Mouse (Mus musculus) kidney, adult 2 months (tissue): ENCODE data around the gene Stk38. TPM values are rescaled to one million over a fixed set of nuclear protein-coding genes. Genes with fewer than 3 reads are reported as not detected.

Experiments
- DNase-seq: peaks from one replicate; pipeline ENCODE4 v3.0.0; 2021
- H3K27ac ChIP-seq: fragments of 200-500 bp; 2 replicates; pipeline ENCODE4 v1.5.1; 2012; ENCODE audit warnings: low read depth, low read length, control low read depth, inconsistent platforms; ENCODE audit not compliant: insufficient read depth
- H3K27me3 ChIP-seq: fragments of 200-500 bp; replicated peaks from 2 replicates; pipeline ENCODE4 v1.6.1; 2012; ENCODE audit warnings: mild to moderate bottlenecking, moderate library complexity, low read length, inconsistent platforms; ENCODE audit not compliant: control insufficient read depth, insufficient read depth
- H3K36me3 ChIP-seq: fragments of 200-500 bp; 2 replicates; pipeline ENCODE4 v1.6.1; 2012; ENCODE audit warnings: mild to moderate bottlenecking, moderate library complexity, low read length, inconsistent platforms; ENCODE audit not compliant: control insufficient read depth, insufficient read depth
- H3K4me1 ChIP-seq: fragments of 200-500 bp; 2 replicates; pipeline ENCODE4 v1.6.1; 2011; ENCODE audit warnings: low read length; ENCODE audit not compliant: control insufficient read depth, insufficient read depth
- H3K4me3 ChIP-seq: fragments of 200-500 bp; 2 replicates; pipeline ENCODE4 v1.5.1; 2011; ENCODE audit warnings: mild to moderate bottlenecking, low read depth, low read length, control low read depth; ENCODE audit not compliant: insufficient read depth
- CTCF ChIP-seq: fragments of 200-500 bp; conservative IDR thresholded peaks from 2 replicates; pipeline ENCODE4 v1.5.1; 2011; ENCODE audit warnings: low read depth, mild to moderate bottlenecking, control low read depth, low read length, moderate library complexity, mixed read lengths; ENCODE audit not compliant: insufficient read depth, insufficient read length
- POLR2A ChIP-seq: fragments of 200-500 bp; IDR thresholded peaks from one replicate; pipeline ENCODE4 v1.6.1; 2011; ENCODE audit warnings: low read depth, low read length, control low read depth
- WGBS: fragments of 180-500 bp; shearing (Covaris S2); methylation state at CpG from one replicate; pipeline ENCODE4 v1.1.7; 2018; 5-methylcytosine and 5-hydroxymethylcytosine counted together
- polyA plus RNA-seq: library from polyadenylated mRNA; depleted of rRNA; stranded (reverse); fragments of >200 nt; gene quantifications from 2 replicates; pipeline ENCODE4 v1.2.3, GENCODE M21; 2012; rRNA removed

The Stk38 gene
- polyA plus RNA-seq, 1 experiment, result 61.7 TPM

DNA sequence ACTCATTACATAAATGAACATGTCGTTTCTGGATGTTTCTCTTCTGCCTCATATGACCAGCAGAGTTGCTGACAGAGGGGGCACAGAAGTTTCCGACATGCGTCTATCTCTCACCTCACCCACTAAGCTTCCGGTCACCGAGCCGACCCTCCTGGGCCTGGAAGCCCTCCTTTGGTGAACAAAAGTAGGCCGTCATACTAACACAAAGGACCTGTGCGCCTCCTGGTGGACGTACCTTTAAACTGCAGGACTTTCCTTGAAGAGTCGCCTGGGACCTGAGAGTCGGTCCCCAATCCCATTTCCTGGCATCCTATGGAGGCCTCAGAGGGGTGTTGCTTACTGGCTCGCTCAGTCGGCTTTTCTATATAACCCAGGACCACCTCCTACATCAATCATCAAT is 81.4 kb downstream of the Stk38 start:
- WGBS, result 9% methylated on average over 13 of the region's 13 CpGs
- no peak overlapping the region for H3K4me3 ChIP-seq
- H3K36me3 ChIP-seq, result no peaks in the 10 kb centered on the region
- H3K4me1 ChIP-seq, result peaks cover 6% of the 10 kb centered on the region; the same call in 1 of the 2 replicates
- DNase-seq, result peak; percentile 84
- no peak overlapping the region for H3K27ac ChIP-seq
- H3K27me3 ChIP-seq, result no peaks in the 10 kb centered on the region
- TF ChIP-seq POLR2A (no peak), CTCF (peak; percentile 85)

DNA sequence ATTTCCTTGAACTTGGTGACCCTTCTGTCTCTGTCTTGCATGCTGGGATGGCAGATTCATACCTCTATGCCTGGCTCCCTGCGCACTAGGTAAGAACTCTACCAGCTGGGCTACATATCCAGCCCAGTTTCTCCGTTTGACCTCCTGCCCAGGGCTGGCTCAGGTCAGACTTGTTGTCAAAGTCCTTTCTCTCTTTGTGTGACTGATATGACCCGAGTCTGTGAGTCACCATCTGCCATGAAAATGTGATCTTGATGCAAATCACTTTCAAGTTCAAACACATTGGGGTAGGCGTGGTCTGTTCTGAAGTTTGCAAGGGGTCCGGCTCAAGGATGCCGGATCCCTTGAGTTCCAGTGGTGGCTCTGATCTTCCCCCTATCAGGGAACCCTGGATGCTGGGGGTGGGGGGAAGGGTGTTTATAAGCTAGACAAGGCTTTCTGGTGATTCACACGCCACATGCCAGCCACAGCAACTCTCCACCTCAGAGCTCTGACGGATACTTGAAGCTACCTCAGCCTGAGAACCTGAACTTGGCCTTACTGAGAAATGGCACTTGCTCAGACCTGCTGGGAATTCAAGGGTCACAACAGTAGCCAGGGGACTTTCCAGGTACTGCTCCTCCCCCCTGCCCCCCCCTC is 82.7 kb downstream of the Stk38 start:
- WGBS, result 76% methylated on average over 8 of the region's 8 CpGs
- TF ChIP-seq POLR2A, result no peak
- no peak for TF ChIP-seq CTCF
- H3K4me3 ChIP-seq, result no peak overlapping the region
- no peaks in the 10 kb centered on the region for H3K27me3 ChIP-seq
- H3K4me1 ChIP-seq, result 0 out of 2 replicates have a peak, but pooled peaks cover 1% of the 10 kb centered on the region
- no peak overlapping the region for H3K27ac ChIP-seq
- H3K36me3 ChIP-seq, result no peaks in the 10 kb centered on the region
- no peak for DNase-seq

GRCm38 (mm10) chr17:28922096-28922495 is 85.7 kb downstream of the Stk38 start:
- Histone ChIP-seq H3K27me3 (no peaks in the 10 kb centered on the region), H3K36me3 (no peaks in the 10 kb centered on the region)

GRCm38 (mm10) chr17:28921086-28921485 is 86.7 kb downstream of the Stk38 start:
- no peaks in the 10 kb centered on the region for H3K36me3 ChIP-seq
- no peaks in the 10 kb centered on the region for H3K27me3 ChIP-seq
- no peak overlapping the region for H3K4me3 ChIP-seq
- no peak overlapping the region for H3K27ac ChIP-seq
- no peaks in the 10 kb centered on the region for H3K4me1 ChIP-seq
- no peak for DNase-seq
- no peak for TF ChIP-seq POLR2A
- TF ChIP-seq CTCF, result no peak
- WGBS, result 84% methylated on average over 8 of the region's 8 CpGs

More at GRCm38 (mm10) chr17:28922096-28922495, 85.7 kb downstream of the Stk38 start:
- H3K4me1 ChIP-seq, result no peaks in the 10 kb centered on the region
- DNase-seq, result no peak
- no peak overlapping the region for H3K4me3 ChIP-seq
- TF ChIP-seq POLR2A (no peak), CTCF (no peak)
- 64% methylated on average over 6 of the region's 6 CpGs for WGBS
- H3K27ac ChIP-seq, result no peak overlapping the region

Other genes starting within 250 kb of the Stk38 start
- 10.5 and 10.9 TPM in 2 replicates for gene Mapk13, start 238.7 kb downstream of the Stk38 start, polyA plus RNA-seq
- 30.2 and 31.3 TPM in 2 replicates for gene Brpf3, start 206.9 kb downstream of the Stk38 start, polyA plus RNA-seq
- 0.04 TPM in 1 of 2 replicates, not detected in the other for gene Pnpla1, start 149.6 kb downstream of the Stk38 start, polyA plus RNA-seq
- 0.34 and 0.57 TPM in 2 replicates for gene 4930539E08Rik, start 92.7 kb downstream of the Stk38 start, polyA plus RNA-seq
- 0.12 and 0.13 TPM in 2 replicates for gene Pxt1, start 64.2 kb downstream of the Stk38 start, polyA plus RNA-seq
- gene Kctd20, start 56.0 kb downstream of the Stk38 start, polyA plus RNA-seq, result 30.8 and 32.0 TPM in 2 replicates
- gene Srsf3, start 24.6 kb upstream of the Stk38 start, polyA plus RNA-seq, result 71.0 and 85.2 TPM in 2 replicates
- 11.6 and 13.7 TPM in 2 replicates for gene Cdkn1a, start 83.0 kb upstream of the Stk38 start, polyA plus RNA-seq
- 0.16 and 0.34 TPM in 2 replicates for gene Rab44, start 106.2 kb upstream of the Stk38 start, polyA plus RNA-seq
- 0.78 and 1.2 TPM in 2 replicates for gene Cpne5, start 230.2 kb upstream of the Stk38 start, polyA plus RNA-seq